Mouse (Mus musculus) liver, embryonic 16.5 days (tissue): ENCODE results near the gene Lrp1. TPM values are rescaled to one million over a fixed set of nuclear protein-coding genes. Genes with fewer than 3 reads are reported as not detected.

Experiments
- ATAC-seq: fragments of 200-750 bp; cut with Nextera tagmentation; 2 replicates; pipeline ENCODE4 v1.8.0; 2017; ENCODE audit warnings: low read depth, mild to moderate bottlenecking, moderate number of reproducible peaks, moderate library complexity
- H3K27ac ChIP-seq: fragments of 300-500 bp; sonication (generic); 2 replicates; pipeline ENCODE4 v1.5.1; 2014; ENCODE audit warnings: mild to moderate bottlenecking, low read length
- H3K27me3 ChIP-seq: fragments of 300-500 bp; sonication (generic); 2 replicates; pipeline ENCODE4 v1.6.1; 2014; ENCODE audit warnings: low read depth, low read length, mixed read lengths; ENCODE audit not compliant: control insufficient read depth, insufficient read depth
- H3K36me3 ChIP-seq: fragments of 300-500 bp; sonication (generic); 2 replicates; pipeline ENCODE4 v1.6.1; 2014; ENCODE audit warnings: mild to moderate bottlenecking; ENCODE audit not compliant: control insufficient read depth, insufficient read depth
- H3K4me1 ChIP-seq: fragments of 300-500 bp; sonication (generic); 2 replicates; pipeline ENCODE4 v1.6.1; 2014; ENCODE audit warnings: low read depth, low read length, mixed read lengths; ENCODE audit not compliant: control insufficient read depth
- H3K4me2 ChIP-seq: fragments of 300-500 bp; sonication (generic); 2 replicates; pipeline ENCODE4 v1.6.1; 2014; ENCODE audit warnings: low read depth, low read length, mixed read lengths
- H3K4me3 ChIP-seq: fragments of 300-500 bp; sonication (generic); 2 replicates; pipeline ENCODE4 v1.5.1; 2014; ENCODE audit warnings: low read depth, mild to moderate bottlenecking, low read length
- H3K9ac ChIP-seq: fragments of 300-500 bp; sonication (generic); 2 replicates; pipeline ENCODE4 v1.6.1; 2014; ENCODE audit warnings: low read depth, low read length
- H3K9me3 ChIP-seq: fragments of 300-500 bp; sonication (generic); replicated peaks from 2 replicates; pipeline ENCODE4 v1.6.1; 2016; ENCODE audit warnings: low read length; ENCODE audit not compliant: control insufficient read depth
- WGBS: fragments of 180-500 bp; shearing (Covaris S2); extraction: QIAGEN DNeasy Blood & Tissue Kit; methylation state at CpG from one replicate; pipeline ENCODE4 v1.1.7; 2014; ENCODE audit not compliant: insufficient replicate concordance; 5-methylcytosine and 5-hydroxymethylcytosine counted together
- polyA plus RNA-seq: library from polyadenylated mRNA; unstranded; fragments of >200 nt; fragmentation: Nextera tagmentation; extraction: Ambion mirVana; gene quantifications from 2 replicates; pipeline ENCODE4 v1.2.1, GENCODE M21; 2015

Lrp1 gene
- polyA plus RNA-seq, 1 experiment from 2014 or later: 36.3 TPM

DNA sequence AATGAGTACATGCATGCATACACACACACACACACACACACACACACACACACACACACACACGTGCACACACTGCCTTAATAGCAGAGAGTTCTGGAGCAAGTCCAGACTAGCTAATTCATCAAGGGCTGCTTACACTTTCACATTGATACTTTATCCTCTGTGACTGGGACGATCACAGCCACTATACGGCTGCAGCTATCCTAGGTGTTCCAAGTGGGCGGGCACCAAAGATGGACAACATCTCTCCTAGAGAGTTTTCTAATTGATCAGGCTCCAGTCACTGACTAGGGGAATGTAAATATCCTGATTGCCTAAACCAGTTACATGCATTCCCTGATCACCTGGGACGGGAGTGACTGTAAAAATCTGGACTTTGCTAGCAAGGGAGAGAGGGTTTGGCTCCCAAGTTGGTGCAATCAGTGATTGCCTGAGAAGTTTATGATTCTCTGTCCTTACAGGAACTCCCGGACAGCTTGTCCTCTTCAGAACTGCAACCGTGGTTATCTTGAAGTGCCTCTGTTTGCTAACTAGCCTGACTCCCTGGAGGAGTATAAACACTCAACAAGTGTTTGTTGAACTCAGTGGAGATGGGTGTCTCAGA, 11.8 kb upstream of the Lrp1 start:
- Histone ChIP-seq H3K4me3 (no peak overlapping the region), H3K36me3 (no peaks in the 10 kb centered on the region), H3K27me3 (no peaks in the 10 kb centered on the region), H3K4me2 (no peak overlapping the region), H3K9ac (no peak overlapping the region), H3K27ac (peak overlapping the region; percentile 52), H3K4me1 (peaks cover 4% of the 10 kb centered on the region; the same call in 1 of the 2 replicates), H3K9me3 (no peaks in the 10 kb centered on the region)
- 38% methylated on average over 7 of the region's 7 CpGs for WGBS
- ATAC-seq: peak; percentile 68

DNA sequence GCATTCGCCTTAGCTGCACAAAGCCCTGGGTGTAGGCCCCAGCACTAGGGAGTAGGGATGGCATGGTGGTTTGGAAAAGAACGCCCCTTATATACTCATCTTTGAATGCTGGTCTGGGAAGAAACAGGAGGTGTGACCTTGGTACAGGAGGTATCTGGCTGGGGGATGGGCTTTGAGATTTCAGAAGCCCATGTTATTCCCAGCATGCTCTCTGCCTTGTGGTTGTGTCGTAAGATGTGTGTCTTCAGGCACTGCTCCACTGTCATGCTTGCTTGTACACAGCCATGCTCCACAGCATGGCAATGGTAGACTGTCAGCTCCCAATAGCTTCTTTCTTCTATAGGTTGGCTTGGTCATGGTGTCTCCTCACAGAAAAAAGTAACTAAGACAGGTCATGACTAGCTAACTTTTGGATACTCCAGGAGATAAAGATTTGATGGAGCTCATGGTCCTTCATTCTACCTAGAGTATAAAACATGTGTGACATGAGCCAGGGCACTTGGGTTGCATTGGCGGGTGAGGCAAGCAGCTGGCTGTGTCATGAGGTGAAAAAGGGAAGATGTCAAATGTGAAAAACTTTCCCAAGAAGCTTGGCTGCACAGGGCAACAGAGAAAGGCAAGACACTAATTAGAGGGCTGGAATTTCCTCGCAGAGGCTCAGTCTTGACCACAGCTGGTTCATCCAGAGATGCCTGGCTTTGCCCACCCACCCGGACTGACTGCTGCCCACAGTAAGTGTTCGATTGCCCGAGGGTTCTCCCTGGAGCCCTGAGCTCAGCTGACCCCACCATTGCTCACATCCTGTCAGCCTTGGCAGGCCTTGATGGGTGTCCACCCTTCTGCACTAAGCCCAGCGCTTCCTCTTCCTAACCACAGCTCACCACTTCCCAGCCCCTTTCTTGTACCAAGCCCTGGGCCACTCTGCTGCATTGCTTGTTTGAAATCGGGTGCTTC, 10.6 kb upstream of the Lrp1 start:
- H3K4me2 ChIP-seq: no peak overlapping the region
- H3K9me3 ChIP-seq: peaks cover 3% of the 10 kb centered on the region
- ATAC-seq: no peak
- no peak overlapping the region for H3K27ac ChIP-seq
- 31% methylated on average over 10 of the region's 10 CpGs for WGBS
- H3K4me1 ChIP-seq: peaks cover 4% of the 10 kb centered on the region; the same call in 1 of the 2 replicates
- no peak overlapping the region for H3K4me3 ChIP-seq
- no peaks in the 10 kb centered on the region for H3K36me3 ChIP-seq
- H3K9ac ChIP-seq: no peak overlapping the region
- no peaks in the 10 kb centered on the region for H3K27me3 ChIP-seq

DNA sequence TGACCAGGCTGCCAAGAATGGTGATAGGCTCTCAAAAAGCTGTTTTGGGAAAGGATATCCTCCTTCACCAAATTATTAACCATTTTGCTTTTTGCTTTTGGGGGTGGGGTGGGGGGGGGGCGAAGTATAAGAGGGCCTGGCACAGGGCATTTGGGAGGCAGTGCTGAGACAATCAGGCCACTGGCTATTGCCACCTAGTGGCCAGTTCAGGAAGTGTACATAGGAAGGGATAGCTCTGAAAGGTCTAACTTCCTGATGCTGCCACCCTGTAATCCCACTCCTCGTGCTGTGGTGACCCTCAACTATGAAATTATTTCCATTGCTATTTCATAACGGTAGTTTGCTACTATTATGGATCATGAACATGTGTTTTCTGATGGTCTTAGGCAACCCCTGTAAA, 5.5 kb upstream of the Lrp1 start:
- 67% methylated on average over 3 of the region's 3 CpGs for WGBS
- no peak for ATAC-seq
- H3K27ac ChIP-seq: no peak overlapping the region
- peaks cover 9% of the 10 kb centered on the region for H3K27me3 ChIP-seq
- H3K9me3 ChIP-seq: peaks cover 5% of the 10 kb centered on the region
- H3K4me2 ChIP-seq: no peak overlapping the region
- H3K4me1 ChIP-seq: peaks cover 3% of the 10 kb centered on the region; the same call in 1 of the 2 replicates
- H3K4me3 ChIP-seq: no peak overlapping the region
- no peaks in the 10 kb centered on the region for H3K36me3 ChIP-seq
- H3K9ac ChIP-seq: no peak overlapping the region

DNA sequence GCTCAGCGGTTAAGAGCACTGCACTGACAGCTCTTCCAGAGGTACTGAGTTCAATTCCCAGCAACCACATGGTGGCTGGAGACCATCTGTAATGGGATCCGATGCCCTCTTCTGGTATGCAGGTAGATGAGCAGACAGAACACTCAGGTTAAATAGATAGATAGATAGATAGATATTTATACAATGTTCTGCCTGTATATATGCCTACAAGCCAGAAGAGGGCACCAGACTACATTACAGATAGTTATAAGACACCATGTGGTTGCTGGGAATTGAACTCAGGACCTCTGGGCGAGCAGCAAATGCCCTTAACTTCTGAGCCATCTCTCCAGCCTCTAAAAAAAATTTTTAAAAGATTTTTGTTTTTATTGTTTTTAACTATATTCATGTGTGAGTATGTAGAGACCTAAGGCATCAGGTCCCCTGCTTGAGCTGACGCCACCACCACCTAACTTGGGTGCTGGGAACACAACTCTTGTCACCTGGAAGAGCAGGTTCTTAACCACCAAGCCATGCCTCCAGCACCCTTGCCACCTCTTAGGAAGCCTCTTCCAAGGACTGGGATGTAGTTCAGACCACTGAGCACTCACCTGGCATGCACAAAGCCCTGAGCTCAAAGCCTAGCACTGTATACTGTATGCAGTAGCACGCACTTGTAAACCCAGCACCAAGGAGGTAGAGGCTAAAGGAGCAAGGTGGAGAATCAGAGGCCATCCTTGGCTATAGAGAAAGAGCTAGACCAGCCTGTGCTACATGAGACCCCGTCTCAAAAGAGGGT, 2.7 kb upstream of the Lrp1 start:
- peaks cover 3% of the 10 kb centered on the region; the same call in 1 of the 2 replicates for H3K4me1 ChIP-seq
- H3K9ac ChIP-seq: no peak overlapping the region
- ATAC-seq: no peak

DNA sequence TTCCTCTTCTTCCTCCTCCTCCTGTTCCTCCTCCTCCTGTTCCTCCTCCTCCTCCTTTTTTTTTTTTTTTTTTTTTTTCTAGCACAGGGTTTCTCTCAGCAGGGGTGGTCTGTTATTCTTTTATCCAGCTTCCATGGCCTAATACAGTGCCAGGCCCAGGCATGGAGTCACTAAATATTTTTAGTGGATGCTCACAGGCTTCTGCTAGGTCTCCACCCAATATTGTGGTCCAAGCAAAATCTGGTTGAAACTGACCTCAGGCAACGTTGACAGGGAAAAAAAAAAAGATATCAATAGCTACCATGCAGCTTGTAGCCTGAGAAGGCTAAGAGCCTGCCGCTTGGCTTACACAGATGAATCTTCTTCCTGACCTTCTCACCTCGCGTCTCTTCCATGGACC, 1.7 kb upstream of the Lrp1 start:
- H3K9me3 ChIP-seq: peaks cover 5% of the 10 kb centered on the region
- peaks cover 36% of the 10 kb centered on the region for H3K27me3 ChIP-seq
- H3K36me3 ChIP-seq: no peaks in the 10 kb centered on the region
- ATAC-seq: no peak
- H3K9ac ChIP-seq: no peak overlapping the region
- no peak overlapping the region for H3K4me3 ChIP-seq
- peaks cover 3% of the 10 kb centered on the region; the same call in 1 of the 2 replicates for H3K4me1 ChIP-seq
- 49% methylated on average over 4 of the region's 4 CpGs for WGBS
- H3K27ac ChIP-seq: no peak overlapping the region; the same call in 1 of the 2 replicates
- H3K4me2 ChIP-seq: no peak overlapping the region

More for the DNA sequence above, 2.7 kb upstream of the Lrp1 start:
- no peak overlapping the region for H3K4me3 ChIP-seq
- 67% methylated on average over 6 of the region's 6 CpGs for WGBS
- H3K9me3 ChIP-seq: peaks cover 5% of the 10 kb centered on the region
- H3K36me3 ChIP-seq: no peaks in the 10 kb centered on the region
- H3K4me2 ChIP-seq: no peak overlapping the region
- H3K27me3 ChIP-seq: peaks cover 36% of the 10 kb centered on the region
- no peak overlapping the region for H3K27ac ChIP-seq

DNA sequence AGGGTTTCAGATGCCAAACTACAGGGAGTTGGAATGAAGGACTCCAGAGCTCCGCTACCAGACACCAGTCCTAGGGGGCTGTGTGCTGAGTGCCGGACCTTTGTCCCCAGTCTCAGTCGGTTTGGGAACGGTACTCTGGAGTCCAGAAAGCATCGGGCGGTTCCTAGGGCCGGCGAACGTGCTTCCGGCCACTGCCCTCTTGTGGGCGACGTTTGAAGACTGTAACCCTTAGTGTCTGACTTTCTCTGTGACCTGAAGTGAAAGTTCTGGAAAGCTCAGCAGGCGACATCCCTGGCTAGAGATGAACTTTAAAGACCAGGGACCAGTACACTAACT, 1.1 kb upstream of the Lrp1 start:
- H3K9ac ChIP-seq: peak overlapping the region; percentile 37; the same call in 1 of the 2 replicates
- WGBS: 2% methylated on average over 13 of the region's 13 CpGs
- ATAC-seq: peak; percentile 57

DNA sequence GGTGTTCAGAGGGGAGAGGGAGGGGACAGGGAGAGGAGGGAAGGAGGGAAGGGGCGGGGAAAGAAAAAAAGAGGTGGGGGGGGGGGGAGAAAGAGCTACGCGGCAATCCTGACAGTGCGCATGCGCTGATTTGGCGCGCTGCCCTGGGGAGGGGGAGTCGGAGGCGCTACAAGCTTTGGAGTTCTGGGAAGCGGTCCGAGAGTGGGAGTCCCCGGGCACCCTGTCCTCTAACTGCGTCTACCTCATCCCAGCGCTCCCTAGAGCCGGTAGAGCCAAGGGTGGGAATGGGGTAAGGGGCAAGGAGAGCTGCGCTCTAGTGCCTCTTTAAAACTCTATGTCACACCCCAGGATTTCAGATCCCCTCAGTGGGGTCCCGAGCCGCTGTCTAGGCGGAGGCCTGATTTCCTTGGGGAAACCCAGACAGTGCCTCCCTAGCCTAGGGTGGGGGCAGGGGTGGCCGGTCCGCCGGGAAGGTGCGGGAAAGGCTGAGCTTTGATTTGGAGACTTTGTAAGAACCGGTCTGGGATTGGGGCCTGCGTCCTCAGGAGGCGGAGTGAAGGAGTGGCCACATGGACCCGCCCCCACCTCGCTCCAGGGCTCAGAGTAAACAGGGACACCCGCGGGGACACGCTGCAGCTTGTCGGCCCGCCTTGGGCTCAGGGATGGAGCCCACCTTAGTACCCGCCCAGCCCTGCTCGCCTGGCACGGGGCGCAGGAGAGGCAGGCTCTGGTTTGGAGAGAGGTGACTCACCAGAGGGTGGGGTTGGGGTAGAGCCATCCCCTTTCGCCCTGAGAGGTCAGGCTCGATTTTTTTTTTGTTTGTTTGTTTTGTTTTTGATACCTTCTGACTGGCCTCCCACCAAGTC, 476 bp upstream of the Lrp1 start:
- Histone ChIP-seq H3K4me3 (peak overlapping the region; percentile 63), H3K9me3 (peaks cover 1% of the 10 kb centered on the region), H3K4me1 (peaks cover 8% of the 10 kb centered on the region; the same call in 1 of the 2 replicates), H3K27me3 (peaks cover 36% of the 10 kb centered on the region), H3K36me3 (no peaks in the 10 kb centered on the region), H3K9ac (peak overlapping the region; percentile 57), H3K27ac (peak overlapping the region; percentile 90), H3K4me2 (peak overlapping the region; percentile 74)
- ATAC-seq: peak; percentile 83
- WGBS: under 1% methylated on average over 35 of the region's 39 CpGs

More for the DNA sequence above, 1.1 kb upstream of the Lrp1 start:
- peaks cover 4% of the 10 kb centered on the region; the same call in 1 of the 2 replicates for H3K4me1 ChIP-seq
- H3K4me3 ChIP-seq: peak overlapping the region; percentile 63
- peaks cover 5% of the 10 kb centered on the region for H3K9me3 ChIP-seq
- no peaks in the 10 kb centered on the region for H3K36me3 ChIP-seq
- peak overlapping the region; percentile 90 for H3K27ac ChIP-seq
- peak overlapping the region; percentile 74 for H3K4me2 ChIP-seq
- H3K27me3 ChIP-seq: peaks cover 36% of the 10 kb centered on the region

DNA sequence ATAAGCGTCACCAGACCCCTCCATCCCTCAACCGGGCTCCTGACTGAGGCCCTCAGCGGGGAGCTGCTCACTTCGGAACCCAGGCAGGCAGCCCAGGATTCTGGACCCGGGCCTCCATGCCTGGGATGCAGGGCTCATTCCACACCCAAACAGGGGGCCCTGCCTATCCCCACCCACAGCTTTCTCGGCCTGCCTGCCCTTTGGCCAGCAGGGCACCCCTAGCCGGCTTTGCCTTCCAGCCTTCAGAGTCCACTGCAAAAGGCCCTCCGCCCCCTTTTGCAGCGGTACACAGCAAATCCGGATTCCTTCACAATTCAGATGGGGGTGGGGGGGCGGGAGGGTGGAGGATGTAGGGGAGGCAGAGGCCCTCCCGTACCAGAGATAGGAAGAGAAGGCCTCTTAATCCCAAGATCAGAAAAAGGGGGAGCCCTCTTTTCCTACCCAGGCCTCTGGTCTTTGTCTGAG, 975 bp downstream of the Lrp1 start:
- no peak for ATAC-seq
- Histone ChIP-seq H3K4me3 (peak overlapping the region; percentile 63), H3K27ac (peak overlapping the region; percentile 78), H3K4me2 (peak overlapping the region; percentile 74), H3K4me1 (peaks cover 18% of the 10 kb centered on the region), H3K27me3 (peaks cover 36% of the 10 kb centered on the region), H3K36me3 (no peaks in the 10 kb centered on the region), H3K9me3 (no peaks in the 10 kb centered on the region), H3K9ac (peak overlapping the region; percentile 59)
- 17% methylated on average over 12 of the region's 12 CpGs for WGBS
